Mouse (Mus musculus) bone marrow macrophage, adult 2 months (primary cell): ENCODE measurements around the gene Dscaml1. TPM values are rescaled to one million over a fixed set of nuclear protein-coding genes. Genes with fewer than 3 reads are reported as not detected.

Source experiments
- H3K27ac ChIP-seq: 2 replicates; pipeline ENCODE4 v1.5.1; 2012; ENCODE audit warnings: low read depth, low read length; ENCODE audit not compliant: insufficient read depth
- H3K4me1 ChIP-seq: 2 replicates; pipeline ENCODE4 v1.6.1; 2012; ENCODE audit warnings: low read length; ENCODE audit not compliant: control insufficient read depth, insufficient read depth
- H3K4me3 ChIP-seq: 2 replicates; pipeline ENCODE4 v1.5.1; 2012; ENCODE audit warnings: mild to moderate bottlenecking, low read length, moderate library complexity; ENCODE audit not compliant: insufficient read depth
- CTCF ChIP-seq: IDR thresholded peaks from 2 replicates; pipeline ENCODE4 v1.5.1; 2012; ENCODE audit warnings: low read depth, mild to moderate bottlenecking, low read length, moderate library complexity
- POLR2A ChIP-seq: IDR thresholded peaks from 2 replicates; pipeline ENCODE4 v1.6.1; 2012; ENCODE audit warnings: mild to moderate bottlenecking, low read depth, low read length, borderline replicate concordance
- polyA plus RNA-seq: library from polyadenylated mRNA; stranded (reverse); fragments of >200 nt; gene quantifications from 2 replicates; pipeline ENCODE4 v1.2.4, GENCODE M21; 2012; ENCODE audit not compliant: missing spikeins, insufficient read depth, insufficient read length

The Dscaml1 gene
- polyA plus RNA-seq, 1 experiment, result not detected

DNA sequence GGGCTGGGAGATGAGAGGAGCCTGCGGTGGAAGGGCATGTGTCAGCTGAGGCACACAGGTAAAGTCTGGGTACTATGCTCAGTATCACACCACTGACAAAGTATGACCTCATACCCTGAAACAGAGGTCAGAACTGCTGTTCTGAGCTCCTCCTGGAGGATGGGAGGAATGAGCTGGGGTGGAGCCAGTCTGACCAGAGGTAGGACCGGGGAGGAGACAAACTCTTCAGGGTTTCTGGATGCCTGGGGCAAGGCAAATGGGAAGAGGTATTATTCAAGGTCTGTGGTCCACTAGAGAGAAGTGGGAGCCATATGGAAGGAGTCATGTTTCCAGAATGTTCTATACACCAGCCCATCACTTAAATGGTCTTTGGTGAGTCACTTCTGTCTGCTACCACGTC is 15.3 kb upstream of the Dscaml1 start:
- TF ChIP-seq POLR2A (no peak), CTCF (no peak)
- no peak overlapping the region for H3K27ac ChIP-seq
- H3K4me1 ChIP-seq, result peaks cover 10% of the 10 kb centered on the region
- no peak overlapping the region for H3K4me3 ChIP-seq

DNA sequence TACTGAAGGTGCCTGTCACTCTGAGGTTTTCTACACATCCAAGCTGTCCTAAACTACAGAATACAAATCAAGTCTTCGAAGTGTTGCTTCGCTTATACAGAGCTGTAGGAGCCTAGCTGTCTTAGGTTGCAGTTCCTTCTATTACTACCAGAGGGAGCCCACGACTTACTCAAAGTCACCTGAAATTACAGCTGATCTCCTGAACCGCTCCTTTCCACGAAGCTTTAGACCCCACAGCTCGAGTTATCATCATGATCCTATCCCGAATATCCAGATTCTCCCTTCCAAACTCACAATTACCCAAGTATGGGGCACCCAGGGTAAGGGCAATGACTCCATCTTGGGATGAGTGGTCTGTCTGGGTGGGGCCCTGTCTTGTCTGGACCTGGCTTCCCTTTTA is 14.6 kb upstream of the Dscaml1 start:
- TF ChIP-seq CTCF (no peak), POLR2A (no peak)
- H3K4me3 ChIP-seq, result no peak overlapping the region
- no peak overlapping the region for H3K27ac ChIP-seq
- peaks cover 4% of the 10 kb centered on the region; the same call in 1 of the 2 replicates for H3K4me1 ChIP-seq

DNA sequence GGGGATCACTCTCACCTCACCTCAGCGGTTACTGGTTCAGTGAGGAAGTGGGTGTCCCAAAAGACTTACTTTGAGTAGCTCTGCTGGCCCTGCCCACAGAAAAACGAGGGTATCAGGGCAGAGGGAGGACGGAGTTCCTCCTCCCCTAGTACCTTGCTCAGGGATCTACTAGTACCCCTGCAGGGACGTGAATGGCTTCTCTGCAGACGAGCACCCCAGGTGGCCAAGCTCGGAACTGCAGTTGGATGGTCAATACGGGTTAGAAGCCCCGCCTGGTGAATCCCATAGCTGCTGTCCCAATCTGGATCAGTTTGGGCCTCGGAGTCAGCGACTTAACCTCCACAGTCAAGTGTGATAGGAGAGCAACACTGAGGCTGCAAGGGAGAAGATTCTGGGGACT is 14.1 kb upstream of the Dscaml1 start:
- Histone ChIP-seq H3K4me1 (no peaks in the 10 kb centered on the region), H3K4me3 (no peak overlapping the region), H3K27ac (no peak overlapping the region)
- TF ChIP-seq POLR2A (no peak), CTCF (0 out of 2 replicates have a peak, but pooled peaks have one; percentile 41)

DNA sequence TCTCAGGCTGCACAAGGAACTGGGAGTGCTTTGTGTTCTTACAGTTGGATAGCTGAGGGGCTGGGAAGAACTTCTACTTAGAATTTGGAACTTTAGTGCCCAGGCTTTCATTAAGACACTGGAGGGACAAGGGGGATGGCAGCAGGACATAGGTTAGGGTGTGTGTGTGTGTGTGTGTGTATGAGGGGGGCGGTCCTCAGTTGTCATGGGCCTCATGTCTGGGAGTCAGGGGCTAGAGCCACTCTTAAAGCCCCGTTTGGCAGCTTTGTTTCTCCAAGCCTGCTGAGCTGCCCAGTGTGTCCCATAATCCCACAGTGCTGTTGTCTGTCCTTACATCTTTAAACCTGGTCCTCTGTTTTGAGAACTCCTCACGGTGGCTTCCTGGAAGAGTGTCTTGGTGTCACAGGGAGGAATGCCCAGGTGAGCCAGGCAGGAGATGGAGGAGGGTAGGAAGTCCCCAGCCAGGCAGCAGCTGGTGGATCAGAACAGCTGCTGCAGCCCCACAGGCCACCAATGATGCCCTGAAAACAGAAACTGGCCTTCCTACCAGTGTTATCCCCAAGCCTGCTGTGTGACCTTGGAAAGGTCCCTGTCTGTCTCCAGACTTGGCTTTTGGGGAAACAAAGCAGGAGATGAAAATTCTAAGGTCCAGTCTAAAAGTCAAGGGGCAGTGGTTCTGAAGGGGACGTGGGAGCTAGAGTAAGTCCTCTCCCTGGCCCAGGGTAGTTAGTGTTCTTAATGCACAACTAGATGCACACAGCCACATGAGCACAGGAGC is 13.5 kb upstream of the Dscaml1 start:
- H3K4me1 ChIP-seq, result no peaks in the 10 kb centered on the region
- H3K27ac ChIP-seq, result no peak overlapping the region
- no peak overlapping the region for H3K4me3 ChIP-seq
- TF ChIP-seq CTCF, result no peak
- no peak for TF ChIP-seq POLR2A

DNA sequence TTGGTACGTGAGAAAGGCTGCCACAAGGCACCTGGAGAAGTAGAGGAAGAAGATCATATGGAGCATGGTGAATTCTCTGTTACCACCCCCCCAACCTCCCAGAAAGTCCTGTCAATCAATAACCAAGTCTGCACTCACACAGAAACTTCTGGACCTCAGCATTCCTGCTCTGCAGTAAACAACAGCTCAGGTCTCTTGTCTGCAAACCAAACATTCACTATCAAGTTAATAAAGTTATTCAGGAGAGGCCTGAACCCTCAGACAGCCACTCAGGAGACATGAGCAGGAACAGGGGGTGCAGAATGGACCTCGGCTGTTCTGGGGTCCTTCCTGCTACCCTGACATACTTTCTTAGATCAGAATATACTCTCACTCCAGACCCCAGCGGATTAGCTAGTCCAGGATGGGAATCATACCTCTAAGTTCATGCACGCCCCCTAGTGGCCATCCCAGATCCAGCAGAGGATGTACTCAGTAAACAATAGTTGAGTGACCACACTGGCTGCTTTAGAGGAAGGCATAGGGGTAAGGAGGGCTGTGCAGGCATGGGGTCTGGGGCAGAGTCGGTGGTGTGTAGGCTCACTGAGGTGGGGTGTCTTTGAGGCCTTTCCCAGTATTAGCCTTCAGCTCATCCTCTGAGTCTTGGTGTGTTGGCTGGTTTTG is 12.8 kb upstream of the Dscaml1 start:
- Histone ChIP-seq H3K4me1 (no peaks in the 10 kb centered on the region), H3K27ac (no peak overlapping the region), H3K4me3 (no peak overlapping the region)
- TF ChIP-seq CTCF (peak; percentile 79), POLR2A (no peak)

DNA sequence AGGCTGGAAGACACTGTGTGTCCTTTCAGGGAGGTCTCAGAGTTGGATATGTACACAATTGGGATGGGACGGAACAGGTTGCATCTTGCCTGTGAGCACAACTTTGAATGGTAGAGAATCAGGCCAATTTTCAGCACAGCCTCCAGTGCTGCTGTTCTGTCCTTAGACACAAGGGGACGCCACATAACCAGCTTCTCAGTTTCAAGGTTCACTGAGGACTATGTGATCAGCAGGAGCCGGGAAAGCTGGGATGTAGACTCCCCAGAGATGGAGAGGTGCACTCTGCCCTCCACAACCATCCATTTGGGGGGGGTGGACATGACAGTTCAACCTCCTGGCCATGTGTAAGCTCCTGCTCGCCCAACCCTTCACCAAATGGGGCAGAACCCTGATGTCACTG is 10.5 kb upstream of the Dscaml1 start:
- TF ChIP-seq POLR2A (no peak), CTCF (no peak)
- Histone ChIP-seq H3K4me3 (no peak overlapping the region), H3K27ac (no peak overlapping the region), H3K4me1 (no peaks in the 10 kb centered on the region)

DNA sequence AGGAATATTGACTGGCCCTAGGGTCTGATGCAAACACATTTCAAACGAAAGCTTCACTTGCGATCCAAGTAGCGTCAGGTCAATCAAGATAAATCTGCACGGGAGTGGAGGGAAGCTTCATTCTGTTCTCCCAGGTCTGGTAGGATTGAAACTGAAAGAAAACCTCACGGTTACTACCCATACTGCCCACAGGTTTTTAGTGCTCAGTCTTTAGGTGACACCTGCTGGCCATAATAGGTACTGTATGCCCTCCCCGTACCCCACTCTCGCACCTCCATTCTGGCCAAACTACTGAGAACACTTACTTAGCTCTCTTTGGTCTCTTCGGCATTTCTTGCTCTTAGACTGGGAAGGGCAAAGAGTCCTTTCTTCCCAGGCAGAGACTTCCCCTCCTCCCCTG is 9.2 kb upstream of the Dscaml1 start:
- peak overlapping the region; percentile 42 for H3K4me3 ChIP-seq
- no peak for TF ChIP-seq POLR2A
- peak; percentile 53 for TF ChIP-seq CTCF
- H3K4me1 ChIP-seq, result no peaks in the 10 kb centered on the region
- no peak overlapping the region for H3K27ac ChIP-seq

DNA sequence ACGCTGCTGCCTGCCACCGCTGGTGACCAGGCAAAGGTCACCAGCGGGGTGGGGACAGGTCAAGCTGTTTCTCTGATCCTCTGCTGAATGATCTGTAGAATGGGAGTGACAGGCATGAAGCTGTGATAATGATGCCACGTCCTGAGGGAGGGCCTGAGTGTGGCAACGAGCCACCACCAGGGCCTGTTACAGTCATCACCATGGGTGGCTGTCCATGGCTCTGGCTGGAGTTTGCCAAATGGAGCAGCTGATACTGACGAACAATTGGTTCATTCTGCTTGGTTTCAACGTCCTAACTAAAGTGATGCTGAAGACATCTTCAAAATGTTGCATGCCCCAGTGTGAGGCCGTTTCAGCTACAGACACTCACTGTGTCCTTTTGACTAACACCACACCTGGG is 8.2 kb upstream of the Dscaml1 start:
- no peak overlapping the region for H3K27ac ChIP-seq
- TF ChIP-seq POLR2A (no peak), CTCF (no peak)
- H3K4me1 ChIP-seq, result no peaks in the 10 kb centered on the region

DNA sequence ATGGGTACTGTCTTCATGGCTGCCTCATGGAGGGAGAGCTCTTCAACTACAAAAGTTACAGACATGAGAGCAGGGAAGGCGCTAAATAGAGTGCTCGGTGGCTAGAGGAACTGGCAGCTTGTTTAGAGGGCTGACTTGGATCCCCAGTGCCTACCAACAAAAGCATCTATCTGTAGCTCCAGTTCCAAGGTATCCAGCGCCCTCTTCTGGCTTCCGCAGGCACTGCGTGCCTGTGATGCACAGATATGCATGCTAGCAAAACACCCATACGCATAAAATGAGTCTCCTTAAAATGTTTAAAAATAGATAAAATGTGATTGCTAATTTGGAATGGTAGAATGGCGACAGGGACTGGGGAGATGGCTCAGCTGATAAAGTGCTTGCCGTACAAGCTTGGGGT is 5.2 kb upstream of the Dscaml1 start:
- no peaks in the 10 kb centered on the region for H3K4me1 ChIP-seq
- no peak overlapping the region for H3K4me3 ChIP-seq
- no peak overlapping the region for H3K27ac ChIP-seq
- TF ChIP-seq CTCF (peak; percentile 36; the same call in 1 of the 2 replicates), POLR2A (no peak)

More for the DNA sequence above, 8.2 kb upstream of the Dscaml1 start:
- no peak overlapping the region for H3K4me3 ChIP-seq

DNA sequence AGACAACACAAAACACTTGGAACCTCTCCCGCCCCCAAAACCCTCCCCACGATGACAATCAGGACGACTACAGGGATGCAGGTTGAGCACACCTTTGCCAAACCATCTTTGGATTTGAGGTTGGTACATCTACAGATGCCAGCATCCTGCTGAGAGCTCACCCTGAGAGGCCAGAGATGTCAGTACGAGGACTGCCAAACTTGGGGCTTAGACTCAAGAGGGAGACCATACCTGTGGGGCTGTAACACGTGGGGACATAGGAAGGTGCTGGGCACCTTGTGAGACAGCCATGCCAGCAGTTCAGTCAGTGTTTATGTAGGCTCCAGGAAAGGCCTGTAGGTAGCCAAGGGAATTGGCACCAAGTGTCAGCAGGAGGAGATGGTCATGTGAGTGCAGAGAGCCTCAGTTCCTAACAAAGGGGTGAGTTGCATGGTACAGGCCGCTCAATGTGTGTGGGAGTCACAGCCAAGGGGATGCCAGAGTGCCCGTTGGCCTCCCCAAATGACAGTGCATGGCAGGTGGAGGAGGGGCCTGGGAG is 3.6 kb upstream of the Dscaml1 start:
- TF ChIP-seq CTCF (no peak), POLR2A (no peak)
- no peaks in the 10 kb centered on the region for H3K4me1 ChIP-seq
- no peak overlapping the region for H3K4me3 ChIP-seq
- H3K27ac ChIP-seq, result no peak overlapping the region
